Mouse (Mus musculus) erythroblast, adult 5-6 weeks (primary cell): ENCODE measurements around the gene Lat2. TPM values are rescaled to one million over a fixed set of nuclear protein-coding genes. Genes with fewer than 3 reads are reported as not detected.
"Not testable (repeated sequence)": the region's sequence is repeated elsewhere in the genome, so short reads cannot be mapped to it uniquely, and the experiment has no call there.

Experiments used
- ATAC-seq: replicated peaks from 2 replicates; pipeline ENCODE4 v1.8.0; 2016; ENCODE audit warnings: moderate number of reproducible peaks, mild to moderate bottlenecking, moderate TSS enrichment, inconsistent platforms; ENCODE audit not compliant: poor library complexity, low FRiP score, severe bottlenecking
- total RNA-seq, 2 experiments: library from RNA; stranded (forward) in 1 of 2; stranded (reverse) in 1 of 2; fragments of 150-400 nt in 1 of 2; fragments of 200-764, 138-1000 nt in 1 of 2; gene quantifications; 2 replicates each; pipeline versions ENCODE4 v1.2.3 to v1.2.4; 2015 to 2017; ENCODE audit warnings: low replicate concordance in 2 of 2

Lat2 gene
- total RNA-seq (2015; ENCODE audit: low replicate concordance), result 1.5 and 5.0 TPM in 2 replicates
- total RNA-seq (2017; ENCODE audit: low replicate concordance), result 7.5 and 10.9 TPM in 2 replicates

GRCm38 (mm10) chr5:134614802-134615201, at the start of gene Lat2:
Gene Lat2 (minus strand): TSS chr5:134615025.
- ATAC-seq, result no peak

GRCm38 (mm10) chr5:134656708-134657107, 41.9 kb upstream of the Lat2 start:
- no peak for ATAC-seq

- no peak for ATAC-seq
Observed at GRCm38 (mm10) chr5:134652015-134652414, 37.2 kb upstream of the Lat2 start.

GRCm38 (mm10) chr5:134650926-134651325, 36.1 kb upstream of the Lat2 start:
- ATAC-seq, result peak; percentile 81

GRCm38 (mm10) chr5:134648976-134649375, 34.2 kb upstream of the Lat2 start:
- not testable (repeated sequence) for ATAC-seq

- no peak for ATAC-seq
Observed at GRCm38 (mm10) chr5:134647394-134647793, 32.6 kb upstream of the Lat2 start.

- no peak for ATAC-seq
Observed at GRCm38 (mm10) chr5:134646461-134646860, 31.6 kb upstream of the Lat2 start.

- ATAC-seq, result no peak
Observed at GRCm38 (mm10) chr5:134644643-134645118, 29.9 kb upstream of the Lat2 start.

GRCm38 (mm10) chr5:134644121-134644520, 29.3 kb upstream of the Lat2 start:
- ATAC-seq, result no peak

GRCm38 (mm10) chr5:134640371-134640770, 25.5 kb upstream of the Lat2 start:
- no peak for ATAC-seq

- ATAC-seq, result peak; percentile 93
Observed at GRCm38 (mm10) chr5:134639269-134639682, 24.5 kb upstream of the Lat2 start, which contains the start of gene Eif4h. Gene Eif4h (minus strand): TSS chr5:134639490.

GRCm38 (mm10) chr5:134638461-134639268, 23.8 kb upstream of the Lat2 start:
- peak; percentile 34 for ATAC-seq

GRCm38 (mm10) chr5:134637820-134638367, 23.1 kb upstream of the Lat2 start:
- no peak for ATAC-seq

GRCm38 (mm10) chr5:134632841-134633240, 18.0 kb upstream of the Lat2 start:
- no peak for ATAC-seq

GRCm38 (mm10) chr5:134630835-134631234, 16.0 kb upstream of the Lat2 start:
- ATAC-seq, result no peak

GRCm38 (mm10) chr5:134629508-134629907, 14.7 kb upstream of the Lat2 start:
- no peak for ATAC-seq

GRCm38 (mm10) chr5:134622069-134622468, 7.2 kb upstream of the Lat2 start:
- ATAC-seq, result no peak

GRCm38 (mm10) chr5:134621099-134621640, 6.3 kb upstream of the Lat2 start:
- ATAC-seq, result no peak

- no peak for ATAC-seq
Observed at GRCm38 (mm10) chr5:134620457-134620856, 5.6 kb upstream of the Lat2 start.

- peak; percentile 76 for ATAC-seq
Observed at GRCm38 (mm10) chr5:134617071-134617470, 2.2 kb upstream of the Lat2 start.

- ATAC-seq, result no peak
Observed at GRCm38 (mm10) chr5:134615780-134616179, 955 bp upstream of the Lat2 start.
